Mouse (Mus musculus) lung, embryonic 16.5 days (tissue): ENCODE measurements at regions not wholly inside any gene's neighbourhood (a gene's known extent, or its start where the extent isn't known, plus 50 kb on each side); places are given as distances from the start of the nearest gene placed in this dataset.

Source experiments
- ATAC-seq: fragments of 200-750 bp; cut with Nextera tagmentation; 2 replicates; pipeline ENCODE4 v1.8.0; 2017; ENCODE audit warnings: low read depth, mild to moderate bottlenecking, moderate library complexity
- H3K27ac ChIP-seq: fragments of 300-500 bp; sonication (generic); 2 replicates; pipeline ENCODE4 v1.5.1; 2014; ENCODE audit warnings: mild to moderate bottlenecking, control low read depth, low read length
- H3K27me3 ChIP-seq: fragments of 300-500 bp; sonication (generic); 2 replicates; pipeline ENCODE4 v1.6.1; 2014; ENCODE audit warnings: low read depth, low read length, mixed read lengths; ENCODE audit not compliant: control insufficient read depth, insufficient read depth
- H3K36me3 ChIP-seq: fragments of 300-500 bp; sonication (generic); 2 replicates; pipeline ENCODE4 v1.6.1; 2014; ENCODE audit warnings: low read length; ENCODE audit not compliant: control insufficient read depth, insufficient read depth
- H3K4me1 ChIP-seq: fragments of 300-500 bp; sonication (generic); replicated peaks from 2 replicates; pipeline ENCODE4 v1.6.1; 2014; ENCODE audit warnings: low read length, mixed read lengths; ENCODE audit not compliant: control insufficient read depth, insufficient read depth
- H3K4me2 ChIP-seq: fragments of 300-500 bp; sonication (generic); 2 replicates; pipeline ENCODE4 v1.6.1; 2014; ENCODE audit warnings: low read depth, low read length, control low read depth
- H3K4me3 ChIP-seq: fragments of 300-500 bp; sonication (generic); 2 replicates; pipeline ENCODE4 v1.5.1; 2014; ENCODE audit warnings: mild to moderate bottlenecking, low read length, control low read depth
- H3K9ac ChIP-seq: fragments of 300-500 bp; sonication (generic); 2 replicates; pipeline ENCODE4 v1.6.1; 2014; ENCODE audit warnings: low read length, control low read depth
- H3K9me3 ChIP-seq: fragments of 300-500 bp; sonication (generic); 2 replicates; pipeline ENCODE4 v1.6.1; 2016; ENCODE audit warnings: low read length; ENCODE audit not compliant: control insufficient read depth
- WGBS: fragments of 180-500 bp; shearing (Covaris S2); extraction: QIAGEN DNeasy Blood & Tissue Kit; methylation state at CpG from one replicate; pipeline ENCODE4 v1.1.7; 2014; 5-methylcytosine and 5-hydroxymethylcytosine counted together

DNA sequence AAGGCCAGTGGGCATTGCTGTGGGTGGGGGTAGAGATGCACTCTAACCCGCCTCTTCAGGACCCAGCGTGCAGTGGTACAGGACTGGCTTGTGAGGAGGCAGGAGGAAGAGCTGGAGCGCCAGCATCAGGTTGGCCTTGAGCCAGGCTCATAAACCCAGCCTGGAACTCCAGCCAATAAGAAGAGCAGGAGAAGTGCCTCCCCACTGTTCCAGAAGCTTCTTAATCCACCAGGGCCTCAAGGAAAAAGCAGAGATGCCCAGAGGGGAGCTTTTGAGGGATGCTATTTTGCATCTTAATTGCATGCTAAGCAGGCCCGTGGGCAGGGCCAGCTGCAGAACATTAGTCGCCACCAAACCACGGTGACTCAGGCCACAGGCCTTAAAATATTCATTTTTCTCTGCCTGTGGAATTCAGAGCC is 161.4 kb upstream of the Zc3h12a start:
- no peaks in the 10 kb centered on the region for H3K27me3 ChIP-seq
- H3K36me3 ChIP-seq, result no peaks in the 10 kb centered on the region
- H3K4me3 ChIP-seq, result no peak overlapping the region
- H3K9me3 ChIP-seq, result no peaks in the 10 kb centered on the region
- WGBS, result 56% methylated on average over 6 of the region's 6 CpGs
- no peak overlapping the region for H3K9ac ChIP-seq
- no peak overlapping the region for H3K4me2 ChIP-seq
- no peaks in the 10 kb centered on the region for H3K4me1 ChIP-seq
- H3K27ac ChIP-seq, result no peak overlapping the region
- no peak for ATAC-seq

GRCm38 (mm10) chr4:125282974-125283319 is 155.3 kb upstream of the Zc3h12a start:
- H3K4me1 ChIP-seq, result no peaks in the 10 kb centered on the region
- no peak for ATAC-seq
- H3K36me3 ChIP-seq, result no peaks in the 10 kb centered on the region
- no peak overlapping the region for H3K9ac ChIP-seq
- H3K4me2 ChIP-seq, result no peak overlapping the region
- H3K27me3 ChIP-seq, result no peaks in the 10 kb centered on the region
- 26% methylated on average over 8 of the region's 8 CpGs for WGBS
- H3K9me3 ChIP-seq, result no peaks in the 10 kb centered on the region
- no peak overlapping the region for H3K4me3 ChIP-seq
- no peak overlapping the region for H3K27ac ChIP-seq

DNA sequence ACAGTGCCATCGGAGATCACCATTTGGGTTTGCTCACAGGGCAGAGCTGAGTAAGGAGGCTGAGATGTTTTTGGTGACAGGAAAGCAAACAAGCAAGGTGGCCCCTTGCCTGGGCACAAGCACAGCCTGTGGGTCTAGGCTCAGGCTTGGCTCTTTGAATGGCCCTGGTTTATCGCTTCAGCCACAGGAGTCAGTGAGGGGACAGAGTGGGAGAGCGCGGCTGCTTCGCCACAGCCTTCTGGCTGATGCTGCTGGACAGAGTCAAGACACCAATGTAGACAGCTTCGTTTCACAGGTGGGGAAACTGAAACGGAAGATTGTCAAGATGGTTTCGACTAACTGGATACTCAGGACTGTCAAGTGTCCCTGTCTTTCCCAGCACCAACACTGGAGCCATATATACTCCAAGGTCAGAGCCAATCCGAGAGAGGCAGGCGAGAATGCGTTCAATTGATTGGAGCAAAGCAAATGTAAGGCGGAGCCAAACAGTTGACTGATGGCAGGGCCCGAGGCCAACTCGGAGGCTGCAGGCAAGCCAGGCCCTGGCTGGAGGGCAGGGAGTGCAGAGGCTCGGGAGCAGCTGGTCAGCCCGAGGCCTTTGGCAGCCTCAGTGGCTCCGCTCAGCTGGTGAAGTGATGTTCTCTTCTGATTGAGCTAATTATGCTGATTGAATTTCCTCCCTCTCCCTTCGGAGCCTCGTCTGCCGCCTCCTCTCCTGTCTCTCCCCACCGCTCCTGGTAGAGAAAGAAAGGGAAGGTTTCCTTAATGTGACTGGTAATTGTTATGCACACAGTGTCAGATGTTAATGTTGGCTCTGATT is 154.7 kb upstream of the Zc3h12a start:
- no peaks in the 10 kb centered on the region for H3K4me1 ChIP-seq
- WGBS, result 15% methylated on average over 21 of the region's 21 CpGs
- ATAC-seq, result no peak
- H3K27me3 ChIP-seq, result no peaks in the 10 kb centered on the region
- H3K4me2 ChIP-seq, result no peak overlapping the region
- H3K4me3 ChIP-seq, result no peak overlapping the region
- no peak overlapping the region for H3K9ac ChIP-seq
- H3K9me3 ChIP-seq, result no peaks in the 10 kb centered on the region
- H3K36me3 ChIP-seq, result no peaks in the 10 kb centered on the region
- H3K27ac ChIP-seq, result no peak overlapping the region

- H3K9me3 ChIP-seq, result no peaks in the 10 kb centered on the region
- H3K9ac ChIP-seq, result no peak overlapping the region
- H3K4me1 ChIP-seq, result no peaks in the 10 kb centered on the region
- H3K27me3 ChIP-seq, result peaks cover 16% of the 10 kb centered on the region; the same call in 1 of the 2 replicates
- no peaks in the 10 kb centered on the region for H3K36me3 ChIP-seq
- H3K4me2 ChIP-seq, result no peak overlapping the region
- no peak for ATAC-seq
- no peak overlapping the region for H3K4me3 ChIP-seq
- 39% methylated on average over 7 of the region's 7 CpGs for WGBS
- no peak overlapping the region for H3K27ac ChIP-seq
Observed at GRCm38 (mm10) chr4:125279165-125279564, 151.5 kb upstream of the Zc3h12a start.

DNA sequence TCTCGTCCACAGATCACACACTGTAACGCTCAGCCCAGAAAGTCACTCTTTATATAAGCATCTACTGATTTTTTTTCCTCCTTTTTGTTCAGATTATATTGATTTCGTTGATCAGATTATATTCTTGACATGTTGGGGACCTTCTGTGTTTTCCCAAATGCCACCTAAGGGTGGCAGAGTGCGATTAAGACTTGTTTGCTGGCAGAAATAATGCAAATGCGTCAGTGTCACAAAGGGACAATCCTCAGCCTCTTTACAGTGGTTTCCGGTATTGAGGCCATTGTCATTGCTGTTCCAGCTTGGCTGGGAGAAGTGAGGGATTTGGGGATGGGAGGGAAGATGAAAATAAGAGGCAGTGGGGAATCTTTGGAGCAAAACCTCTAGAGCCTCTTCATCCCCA is 149.2 kb upstream of the Zc3h12a start:
- Histone ChIP-seq H3K4me1 (no peaks in the 10 kb centered on the region), H3K4me3 (no peak overlapping the region), H3K27me3 (peaks cover 16% of the 10 kb centered on the region; the same call in 1 of the 2 replicates), H3K4me2 (no peak overlapping the region), H3K27ac (no peak overlapping the region), H3K9me3 (no peaks in the 10 kb centered on the region), H3K9ac (no peak overlapping the region), H3K36me3 (no peaks in the 10 kb centered on the region)
- WGBS, result 56% methylated on average over 6 of the region's 6 CpGs
- ATAC-seq, result no peak

- H3K4me2 ChIP-seq, result no peak overlapping the region
- no peaks in the 10 kb centered on the region for H3K9me3 ChIP-seq
- no peak overlapping the region for H3K27ac ChIP-seq
- WGBS, result 2% methylated on average over 13 of the region's 13 CpGs
- no peak for ATAC-seq
- no peak overlapping the region for H3K9ac ChIP-seq
- H3K4me1 ChIP-seq, result no peaks in the 10 kb centered on the region
- H3K36me3 ChIP-seq, result no peaks in the 10 kb centered on the region
- H3K27me3 ChIP-seq, result peaks cover 16% of the 10 kb centered on the region; the same call in 1 of the 2 replicates
- no peak overlapping the region for H3K4me3 ChIP-seq
Observed at GRCm38 (mm10) chr4:125275259-125275658, 147.6 kb upstream of the Zc3h12a start.

- Histone ChIP-seq H3K9me3 (no peaks in the 10 kb centered on the region), H3K27me3 (peaks cover 11% of the 10 kb centered on the region; the same call in 1 of the 2 replicates), H3K4me1 (no peaks in the 10 kb centered on the region), H3K4me2 (no peak overlapping the region), H3K9ac (no peak overlapping the region), H3K36me3 (no peaks in the 10 kb centered on the region), H3K27ac (no peak overlapping the region), H3K4me3 (no peak overlapping the region)
- WGBS, result 76% methylated on average over 14 of the region's 14 CpGs
- ATAC-seq, result no peak
Observed at GRCm38 (mm10) chr4:125270951-125271350, 143.3 kb upstream of the Zc3h12a start.

- H3K36me3 ChIP-seq, result no peaks in the 10 kb centered on the region
- H3K27ac ChIP-seq, result no peak overlapping the region
- 57% methylated on average over 1 of the region's 1 CpGs for WGBS
- H3K9me3 ChIP-seq, result no peaks in the 10 kb centered on the region
- H3K4me3 ChIP-seq, result no peak overlapping the region
- no peaks in the 10 kb centered on the region for H3K4me1 ChIP-seq
- H3K9ac ChIP-seq, result no peak overlapping the region
- H3K4me2 ChIP-seq, result no peak overlapping the region
- no peak for ATAC-seq
- H3K27me3 ChIP-seq, result no peaks in the 10 kb centered on the region
Observed at GRCm38 (mm10) chr4:125266212-125266611, 138.6 kb upstream of the Zc3h12a start.

- Histone ChIP-seq H3K4me3 (no peak overlapping the region), H3K4me2 (no peak overlapping the region), H3K27ac (no peak overlapping the region), H3K9me3 (no peaks in the 10 kb centered on the region), H3K4me1 (no peaks in the 10 kb centered on the region), H3K9ac (no peak overlapping the region), H3K27me3 (no peaks in the 10 kb centered on the region), H3K36me3 (no peaks in the 10 kb centered on the region)
- WGBS, result 12% methylated on average over 5 of the region's 5 CpGs
- ATAC-seq, result no peak
Observed at GRCm38 (mm10) chr4:125265575-125265974, 137.9 kb upstream of the Zc3h12a start.
